Mouse (Mus musculus) liver, embryonic 11.5 days (tissue): ENCODE results near the gene Tcp11. TPM values are rescaled to one million over a fixed set of nuclear protein-coding genes. Genes with fewer than 3 reads are reported as not detected.

ENCODE experiments used
- ATAC-seq: fragments of 200-750 bp; cut with Nextera tagmentation; replicated peaks from 2 replicates; pipeline ENCODE4 v1.8.0; 2017; ENCODE audit warnings: moderate number of reproducible peaks, mild to moderate bottlenecking, moderate TSS enrichment, moderate library complexity; ENCODE audit not compliant: low FRiP score
- DNase-seq: peaks from one replicate; pipeline ENCODE4 v3.0.0-alpha.2; 2017; ENCODE audit warnings: low spot score
- H3K27ac ChIP-seq: fragments of 300-500 bp; sonication (generic); 2 replicates; pipeline ENCODE4 v1.5.1; 2014; ENCODE audit warnings: mild to moderate bottlenecking, low read depth, low read length, control low read depth
- H3K27me3 ChIP-seq: fragments of 300-500 bp; sonication (generic); replicated peaks from 2 replicates; pipeline ENCODE4 v1.6.1; 2014; ENCODE audit warnings: low read length, mixed read lengths; ENCODE audit not compliant: control insufficient read depth, insufficient read depth
- H3K36me3 ChIP-seq: fragments of 300-500 bp; sonication (generic); 2 replicates; pipeline ENCODE4 v1.6.1; 2014; ENCODE audit warnings: mild to moderate bottlenecking, low read length, moderate library complexity, mixed read lengths; ENCODE audit not compliant: control insufficient read depth, insufficient read depth
- H3K4me1 ChIP-seq: fragments of 300-500 bp; sonication (generic); replicated peaks from 2 replicates; pipeline ENCODE4 v1.6.1; 2014; ENCODE audit warnings: low read length, mixed read lengths; ENCODE audit not compliant: control insufficient read depth, insufficient read depth
- H3K4me2 ChIP-seq: fragments of 300-500 bp; sonication (generic); 2 replicates; pipeline ENCODE4 v1.6.1; 2014; ENCODE audit warnings: mild to moderate bottlenecking, control low read depth, moderate library complexity
- H3K4me3 ChIP-seq: fragments of 300-500 bp; sonication (generic); 2 replicates; pipeline ENCODE4 v1.5.1; 2014; ENCODE audit warnings: low read depth, low read length, control low read depth
- H3K9ac ChIP-seq: fragments of 300-500 bp; sonication (generic); 2 replicates; pipeline ENCODE4 v1.6.1; 2014; ENCODE audit warnings: low read depth, low read length, control low read depth
- H3K9me3 ChIP-seq: fragments of 300-500 bp; sonication (generic); 2 replicates; pipeline ENCODE4 v1.6.1; 2016; ENCODE audit warnings: low read length, inconsistent platforms, mixed read lengths; ENCODE audit not compliant: control insufficient read depth
- WGBS: fragments of 180-500 bp; shearing (Covaris S2); extraction: QIAGEN DNeasy Blood & Tissue Kit; methylation state at CpG from one replicate; pipeline ENCODE4 v1.1.7; 2014; 5-methylcytosine and 5-hydroxymethylcytosine counted together
- polyA plus RNA-seq: library from polyadenylated mRNA; unstranded; fragments of >200 nt; fragmentation: Nextera tagmentation; extraction: Ambion mirVana; gene quantifications from 2 replicates; pipeline ENCODE4 v1.2.1, GENCODE M21; 2014

Gene Tcp11
- polyA plus RNA-seq, 1 experiment from 2014 or later, result 0.97 TPM

DNA sequence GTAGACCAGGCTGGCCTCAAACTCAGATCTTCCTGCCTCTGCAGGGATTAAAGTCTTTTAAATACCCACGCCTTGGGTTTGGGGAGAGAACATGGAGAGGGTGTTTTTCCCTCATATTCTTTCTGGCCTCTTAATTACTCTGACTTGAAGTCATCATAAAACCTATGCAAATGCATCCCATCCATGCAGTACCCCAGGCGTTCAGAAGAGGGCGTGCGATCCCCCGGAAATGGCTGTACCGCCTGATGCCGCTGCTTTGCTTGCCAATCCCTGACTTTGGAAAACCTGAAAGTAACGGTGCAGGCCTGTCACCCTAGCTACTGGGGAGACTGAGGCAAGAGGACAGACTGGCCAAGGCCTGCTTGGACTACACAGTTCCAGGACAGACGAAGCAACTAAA, 946 bp upstream of the Tcp11 start:
- H3K4me1 ChIP-seq, result peaks cover 9% of the 10 kb centered on the region; the same call in 1 of the 2 replicates
- no peak overlapping the region for H3K4me2 ChIP-seq
- H3K4me3 ChIP-seq, result no peak overlapping the region
- ATAC-seq (no peak), DNase-seq (peak; percentile 54)
- 51% methylated on average over 9 of the region's 9 CpGs for WGBS
- no peaks in the 10 kb centered on the region for H3K9me3 ChIP-seq
- no peaks in the 10 kb centered on the region for H3K36me3 ChIP-seq
- no peak overlapping the region; the same call in 1 of the 2 replicates for H3K27ac ChIP-seq
- H3K9ac ChIP-seq, result no peak overlapping the region
- no peaks in the 10 kb centered on the region for H3K27me3 ChIP-seq

DNA sequence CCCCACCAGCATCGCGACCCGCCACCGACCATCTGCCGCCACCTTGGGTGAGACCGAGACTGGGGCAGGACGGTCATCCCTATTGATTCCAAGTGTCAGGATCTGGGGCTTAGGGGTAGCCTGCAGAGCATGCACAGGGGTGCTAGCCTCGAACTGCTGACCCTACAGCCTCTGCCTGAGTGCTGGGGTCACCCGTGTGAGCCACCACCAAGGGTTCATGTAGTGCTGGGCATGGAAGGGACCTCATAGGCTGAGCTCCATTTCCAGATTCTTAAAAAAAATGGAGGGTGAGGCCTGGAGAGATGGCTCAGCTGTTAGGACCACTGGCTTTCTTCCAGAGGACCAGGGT, 352 bp upstream of the Tcp11 start:
- H3K9ac ChIP-seq, result no peak overlapping the region
- H3K27ac ChIP-seq, result no peak overlapping the region
- no peak; the same call in 1 of the 2 replicates for ATAC-seq
- H3K36me3 ChIP-seq, result no peaks in the 10 kb centered on the region
- H3K9me3 ChIP-seq, result no peaks in the 10 kb centered on the region
- WGBS, result 30% methylated on average over 9 of the region's 9 CpGs
- H3K27me3 ChIP-seq, result no peaks in the 10 kb centered on the region
- no peak for DNase-seq
- H3K4me1 ChIP-seq, result peaks cover 9% of the 10 kb centered on the region; the same call in 1 of the 2 replicates
- peak overlapping the region; percentile 59 for H3K4me3 ChIP-seq
- H3K4me2 ChIP-seq, result peak overlapping the region; percentile 100

DNA sequence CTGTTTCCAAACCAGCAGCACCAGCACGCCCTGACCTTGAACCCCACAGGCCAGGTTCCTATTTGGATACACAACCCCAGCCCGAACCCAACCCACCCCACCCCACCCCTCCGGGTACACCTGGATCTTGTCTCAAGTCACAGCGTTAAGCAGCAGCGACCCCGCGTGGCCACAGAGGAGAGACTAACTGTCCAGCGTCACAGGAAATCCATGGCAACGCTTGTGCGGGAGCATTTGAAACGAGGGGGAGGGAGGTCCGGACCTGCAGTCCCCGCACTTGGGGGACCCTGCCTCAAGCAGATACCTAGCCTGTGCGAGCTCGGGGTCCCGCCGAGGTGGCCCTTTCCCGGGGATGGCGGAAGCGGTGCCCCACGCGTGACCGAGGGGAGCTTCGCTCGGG, 821 bp downstream of the Tcp11 start:
- DNase-seq (peak; percentile 85), ATAC-seq (peak; percentile 49)
- H3K9ac ChIP-seq, result peak overlapping the region; percentile 62
- H3K4me3 ChIP-seq, result peak overlapping the region; percentile 59
- H3K9me3 ChIP-seq, result no peaks in the 10 kb centered on the region
- H3K4me1 ChIP-seq, result peaks cover 7% of the 10 kb centered on the region; the same call in 1 of the 2 replicates
- no peaks in the 10 kb centered on the region for H3K27me3 ChIP-seq
- under 1% methylated on average over 23 of the region's 25 CpGs for WGBS
- H3K4me2 ChIP-seq, result peak overlapping the region; percentile 100
- no peak overlapping the region for H3K27ac ChIP-seq
- no peaks in the 10 kb centered on the region for H3K36me3 ChIP-seq

DNA sequence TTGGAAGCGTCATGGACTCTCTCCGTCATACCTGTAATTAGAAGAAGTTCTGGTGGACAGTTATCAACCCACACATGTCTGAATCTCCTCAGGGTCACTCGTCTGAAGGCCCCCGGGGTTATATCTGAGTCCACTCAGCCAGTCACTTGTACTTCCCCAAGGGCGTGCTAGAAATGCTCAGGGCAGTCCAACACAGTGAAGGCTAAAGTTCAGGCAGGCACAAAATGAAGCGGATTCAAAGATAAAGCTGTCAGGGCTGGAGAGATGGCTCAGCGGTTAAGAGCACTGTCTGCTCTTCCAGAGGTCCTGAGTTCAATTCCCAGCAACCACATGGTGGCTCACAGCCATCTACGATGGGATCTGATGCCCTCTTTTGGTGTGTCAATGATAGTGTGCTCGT, 2.4 kb downstream of the Tcp11 start:
- Histone ChIP-seq H3K4me2 (no peak overlapping the region), H3K27ac (no peak overlapping the region), H3K4me1 (peaks cover 7% of the 10 kb centered on the region; the same call in 1 of the 2 replicates), H3K27me3 (no peaks in the 10 kb centered on the region), H3K9ac (no peak overlapping the region), H3K36me3 (no peaks in the 10 kb centered on the region), H3K9me3 (no peaks in the 10 kb centered on the region), H3K4me3 (no peak overlapping the region)
- ATAC-seq, result no peak
- no peak for DNase-seq
- 61% methylated on average over 9 of the region's 9 CpGs for WGBS

DNA sequence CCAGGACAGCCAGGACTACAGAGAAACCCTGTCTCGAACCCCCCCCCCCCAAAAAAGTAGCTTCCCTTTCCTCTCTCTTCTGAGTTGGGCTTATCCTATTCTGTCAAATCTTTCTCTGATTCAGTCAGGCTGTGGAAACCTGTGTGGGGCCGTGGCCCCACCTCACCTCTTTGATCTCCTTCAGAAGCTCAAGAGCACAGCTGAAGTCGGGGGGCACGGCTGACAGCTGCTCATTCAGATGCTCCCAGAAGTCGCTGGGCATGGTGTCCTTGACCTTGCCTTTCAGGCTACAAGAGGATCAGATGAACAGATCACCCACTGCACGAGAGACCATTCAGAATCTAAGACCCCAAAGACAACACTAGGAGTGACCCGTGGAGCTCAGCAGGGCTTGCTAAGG, 6.0 kb downstream of the Tcp11 start:
- ATAC-seq (no peak), DNase-seq (no peak)
- Histone ChIP-seq H3K4me3 (no peak overlapping the region), H3K27ac (no peak overlapping the region), H3K9me3 (no peaks in the 10 kb centered on the region), H3K27me3 (no peaks in the 10 kb centered on the region), H3K4me2 (no peak overlapping the region), H3K9ac (no peak overlapping the region), H3K36me3 (no peaks in the 10 kb centered on the region), H3K4me1 (0 out of 2 replicates have a peak, but pooled peaks cover 2% of the 10 kb centered on the region)
- WGBS, result 64% methylated on average over 7 of the region's 7 CpGs

DNA sequence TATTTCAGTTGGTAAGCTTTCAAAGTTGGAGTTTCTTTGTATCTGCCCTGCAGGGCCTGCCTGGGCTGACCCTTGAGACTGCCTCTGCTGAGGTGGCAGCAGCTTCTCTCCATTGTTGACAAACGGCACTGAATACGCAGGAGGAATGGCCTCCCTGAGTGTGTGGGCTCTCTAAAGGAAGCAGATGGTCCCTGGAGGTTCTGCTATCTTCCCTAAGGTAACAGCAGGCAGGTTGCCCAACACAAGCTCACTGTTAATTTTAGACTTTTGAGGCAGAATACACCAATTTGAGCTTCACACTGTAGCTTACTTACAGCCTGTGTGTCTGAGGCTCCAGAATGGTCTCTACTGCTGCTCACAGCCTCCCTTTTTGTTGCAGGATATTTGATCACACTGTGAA, 7.7 kb downstream of the Tcp11 start:
- Histone ChIP-seq H3K9ac (no peak overlapping the region), H3K4me1 (no peaks in the 10 kb centered on the region), H3K27ac (no peak overlapping the region), H3K27me3 (no peaks in the 10 kb centered on the region), H3K36me3 (no peaks in the 10 kb centered on the region), H3K9me3 (no peaks in the 10 kb centered on the region), H3K4me2 (no peak overlapping the region), H3K4me3 (no peak overlapping the region)
- ATAC-seq (no peak), DNase-seq (no peak)
- WGBS, result 61% methylated on average over 2 of the region's 2 CpGs

DNA sequence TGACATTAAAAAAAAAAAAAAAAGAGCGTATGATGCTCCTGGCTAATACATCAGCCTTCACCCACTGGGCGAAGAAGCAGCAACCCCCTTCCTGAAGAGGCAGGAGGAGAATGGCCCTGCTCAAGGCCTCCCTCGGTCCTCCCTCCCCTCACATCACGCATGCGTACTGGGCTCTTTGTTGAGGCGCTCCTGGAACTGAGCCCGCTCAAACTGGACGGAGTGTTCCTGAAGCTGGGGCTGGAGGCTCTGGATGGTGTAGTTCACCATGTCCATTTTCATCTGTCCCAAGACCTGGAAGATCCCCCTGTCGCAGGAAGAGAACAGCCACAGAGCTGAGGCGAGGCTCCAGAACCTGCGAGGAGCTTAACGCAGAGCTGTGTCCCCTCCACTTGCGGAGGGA, 10.2 kb downstream of the Tcp11 start:
- Histone ChIP-seq H3K27me3 (no peaks in the 10 kb centered on the region), H3K4me1 (no peaks in the 10 kb centered on the region), H3K36me3 (no peaks in the 10 kb centered on the region), H3K27ac (no peak overlapping the region), H3K9ac (no peak overlapping the region), H3K4me2 (no peak overlapping the region), H3K4me3 (no peak overlapping the region), H3K9me3 (no peaks in the 10 kb centered on the region)
- WGBS, result 92% methylated on average over 13 of the region's 13 CpGs
- DNase-seq (no peak), ATAC-seq (no peak)

DNA sequence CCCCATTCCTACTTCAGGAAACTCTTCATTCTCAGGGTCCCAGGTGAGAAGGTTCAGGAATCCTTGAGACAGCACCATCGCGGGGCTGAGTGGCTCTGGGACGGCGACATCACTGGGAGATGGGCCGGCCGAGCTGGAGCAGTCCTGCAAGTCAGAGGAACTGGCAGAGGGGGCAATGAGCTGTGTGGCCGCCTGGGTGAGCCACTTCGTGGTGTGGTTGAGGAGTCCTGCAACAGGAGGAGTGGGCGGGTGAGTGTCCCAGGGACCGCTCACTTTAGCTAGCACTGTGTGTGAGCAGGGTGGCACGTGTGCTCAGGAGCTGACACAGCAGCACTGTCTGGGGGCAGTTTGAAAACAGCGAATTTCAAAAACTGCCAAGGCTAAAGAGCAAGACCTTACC, 11.0 kb downstream of the Tcp11 start:
- WGBS, result 16% methylated on average over 12 of the region's 12 CpGs
- no peaks in the 10 kb centered on the region for H3K36me3 ChIP-seq
- H3K4me3 ChIP-seq, result no peak overlapping the region
- no peak overlapping the region for H3K27ac ChIP-seq
- no peaks in the 10 kb centered on the region for H3K4me1 ChIP-seq
- no peak for DNase-seq
- no peaks in the 10 kb centered on the region for H3K27me3 ChIP-seq
- no peaks in the 10 kb centered on the region for H3K9me3 ChIP-seq
- no peak overlapping the region for H3K4me2 ChIP-seq
- H3K9ac ChIP-seq, result no peak overlapping the region
- ATAC-seq, result no peak

DNA sequence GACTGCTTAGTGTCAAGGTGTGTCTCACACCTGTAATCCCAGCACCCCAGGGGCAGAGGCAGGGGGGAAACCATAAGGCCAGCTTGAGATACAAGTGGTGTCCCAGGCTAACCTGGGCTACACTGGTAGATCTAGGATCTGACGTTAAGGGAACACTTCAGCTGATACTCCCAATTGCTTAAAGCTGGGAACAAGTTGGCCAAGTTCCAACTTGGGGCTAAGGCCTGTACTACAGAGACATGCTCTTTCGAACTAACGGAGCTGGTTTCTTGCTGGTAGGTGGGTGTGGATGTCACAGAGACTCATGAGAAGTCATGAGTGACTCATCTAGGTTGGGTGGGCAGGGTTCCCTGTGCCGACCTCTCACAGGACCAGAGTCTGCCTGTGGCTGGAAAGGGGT, 13.1 kb downstream of the Tcp11 start:
- ATAC-seq, result no peak
- Histone ChIP-seq H3K4me2 (no peak overlapping the region), H3K27ac (no peak overlapping the region), H3K4me1 (no peaks in the 10 kb centered on the region), H3K9ac (no peak overlapping the region), H3K4me3 (no peak overlapping the region), H3K27me3 (no peaks in the 10 kb centered on the region), H3K9me3 (no peaks in the 10 kb centered on the region), H3K36me3 (no peaks in the 10 kb centered on the region; the same call in 1 of the 2 replicates)
- 80% methylated on average over 4 of the region's 4 CpGs for WGBS
- DNase-seq, result no peak
